Mouse (Mus musculus): ENCODE data around the gene Gm5416. TPM values are rescaled to one million over a fixed set of nuclear protein-coding genes. Genes with fewer than 3 reads are reported as not detected.
"Not testable (repeated sequence)": the region's sequence is repeated elsewhere in the genome, so short reads cannot be mapped to it uniquely, and the experiment has no call there.

Gene Gm5416
- not detected for polyA plus RNA-seq (2017; shearing (Covaris generic))

DNA sequence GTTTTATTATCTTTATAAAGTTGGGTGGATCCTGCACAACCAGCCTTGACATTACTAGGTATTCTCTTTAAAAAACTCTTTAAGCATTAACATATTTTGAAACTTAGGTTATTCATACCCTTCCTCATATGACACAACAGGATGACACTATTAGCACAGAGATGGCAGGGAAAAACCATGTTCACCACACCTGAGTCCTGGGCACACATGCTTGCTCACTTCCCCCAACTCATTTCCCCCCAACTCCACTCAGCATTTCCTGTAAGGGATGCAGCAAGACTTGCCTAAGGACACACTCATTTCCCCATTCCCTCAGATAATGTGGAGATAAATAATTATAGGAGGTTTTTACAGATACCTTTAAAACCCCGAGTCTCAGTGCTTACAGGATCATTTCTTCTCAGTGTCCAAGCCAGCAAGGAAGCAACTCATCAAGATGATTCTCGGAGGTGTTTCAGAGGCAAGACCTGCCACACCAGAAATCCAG, at the start of gene Gm5416:
Gm5416 (plus strand) TSS at position 437 of the 487 bp plus-strand sequence.
- no peak for ATAC-seq

GRCm38 (mm10) chr16:36167841-36168240, 42.4 kb upstream of the Gm5416 start:
- not testable (repeated sequence) for ATAC-seq

GRCm38 (mm10) chr16:36176108-36176507, 34.1 kb upstream of the Gm5416 start:
- no peak for ATAC-seq

DNA sequence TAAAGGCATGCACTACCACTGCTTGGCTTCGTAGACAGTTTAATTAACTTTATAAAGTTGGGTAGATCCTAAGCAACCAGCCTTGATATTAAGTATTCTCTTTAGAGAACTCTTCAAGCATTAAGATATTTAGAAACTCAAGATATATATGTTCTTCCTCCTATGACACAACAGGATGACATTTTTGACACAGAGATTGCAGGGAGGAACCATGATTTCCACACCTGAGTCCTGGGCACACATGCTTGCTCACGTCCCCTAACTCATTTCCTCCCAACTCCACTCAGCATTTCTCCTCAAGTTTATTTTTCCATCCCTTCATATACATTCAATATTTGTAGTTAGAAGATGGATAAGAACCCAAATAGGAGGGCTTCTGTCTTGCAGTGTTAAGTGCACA, 30.3 kb upstream of the Gm5416 start:
- no peak for ATAC-seq

GRCm38 (mm10) chr16:36183912-36184311, 26.3 kb upstream of the Gm5416 start, which contains the start of gene Gm5483:
Gene Gm5483 (plus strand): TSS chr16:36184212.
- not testable (repeated sequence) for ATAC-seq

- ATAC-seq: no peak
These were observed 11.0 kb upstream of the Gm5416 start for GRCm38 (mm10) chr16:36199226-36199625.

GRCm38 (mm10) chr16:36203846-36204245, 6.4 kb upstream of the Gm5416 start:
- no peak for ATAC-seq

GRCm38 (mm10) chr16:36205684-36206083, 4.5 kb upstream of the Gm5416 start:
- ATAC-seq: not testable (repeated sequence)

DNA sequence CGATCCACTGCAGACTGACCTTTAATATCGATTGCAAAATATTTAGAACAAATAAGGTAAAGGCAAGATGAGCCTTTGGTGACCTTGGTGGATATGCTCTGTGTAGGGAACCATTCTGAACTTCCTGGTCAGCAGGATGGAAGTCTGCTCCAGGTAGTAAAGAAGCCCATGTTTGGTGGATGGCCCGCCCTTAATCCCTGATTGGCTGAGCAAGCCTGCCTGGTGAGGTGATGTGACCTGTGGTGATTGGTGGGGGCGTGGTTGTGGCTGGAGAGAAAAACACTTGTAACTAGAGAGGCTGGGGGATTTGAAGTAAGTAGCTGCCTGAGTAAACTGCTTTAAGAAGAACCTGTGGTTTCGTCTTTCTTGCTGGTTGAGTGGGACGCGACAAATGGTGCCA, 11.0 kb downstream of the Gm5416 start, which contains the start of gene 2010005H15Rik:
2010005H15Rik (plus strand) TSS at position 301 of the 400 bp plus-strand sequence.
- ATAC-seq: not testable (repeated sequence)

GRCm38 (mm10) chr16:36260585-36260984, 50.4 kb downstream of the Gm5416 start:
- not testable (repeated sequence) for ATAC-seq

Other genes with a start within 250 kb of the Gm5416 start
- gene Kpna1, start 231.7 kb upstream of the Gm5416 start, polyA plus RNA-seq (2017; shearing (Covaris generic)): 10 to 100 TPM; 39.8 to 41.2 (median 40.9) TPM
- 1 to 10 TPM; 7.2 to 9.7 (median 7.3) TPM for gene Wdr5b, start 169.2 kb upstream of the Gm5416 start, polyA plus RNA-seq (2017; shearing (Covaris generic))
- gene Fam162a, start 138.8 kb upstream of the Gm5416 start, polyA plus RNA-seq (2017; shearing (Covaris generic)): 100 to 1,000 TPM in 2 of 3 experiments, 10 to 100 TPM in 1; 88.8 to 114 (median 113) TPM
- gene Ccdc58, start 138.7 kb upstream of the Gm5416 start, polyA plus RNA-seq (2017; shearing (Covaris generic)): 10 to 100 TPM; 31.1 to 34.2 (median 31.7) TPM
- gene Csta1, start 79.2 kb upstream of the Gm5416 start, polyA plus RNA-seq (2017; shearing (Covaris generic)): under 1 TPM in 1 of 3 experiments, not detected in 2; 0.34 TPM
- not detected for gene Stfa2l1, start 53.6 kb upstream of the Gm5416 start, polyA plus RNA-seq (2017; shearing (Covaris generic))
- gene Gm5483, start 26.2 kb upstream of the Gm5416 start, polyA plus RNA-seq (2017; shearing (Covaris generic)): not detected
- gene 2010005H15Rik, start 11.1 kb downstream of the Gm5416 start, polyA plus RNA-seq (2017; shearing (Covaris generic)): 1 to 10 TPM in 1 of 3 experiments, under 1 TPM in 1, not detected in 1; 0.59 to 1.1 TPM
- gene Stfa1, start 66.5 kb downstream of the Gm5416 start, polyA plus RNA-seq (2017; shearing (Covaris generic)): not detected
- not detected for gene BC117090, start 123.9 kb downstream of the Gm5416 start, polyA plus RNA-seq (2017; shearing (Covaris generic))
- not detected for gene BC100530, start 157.3 kb downstream of the Gm5416 start, polyA plus RNA-seq (2017; shearing (Covaris generic))
- gene Stfa2, start 198.1 kb downstream of the Gm5416 start, polyA plus RNA-seq (2017; shearing (Covaris generic)): not detected
- not detected for gene Stfa3, start 245.0 kb downstream of the Gm5416 start, polyA plus RNA-seq (2017; shearing (Covaris generic))